Mouse (Mus musculus): ENCODE measurements around the gene Mylk.

Mylk gene

DNA sequence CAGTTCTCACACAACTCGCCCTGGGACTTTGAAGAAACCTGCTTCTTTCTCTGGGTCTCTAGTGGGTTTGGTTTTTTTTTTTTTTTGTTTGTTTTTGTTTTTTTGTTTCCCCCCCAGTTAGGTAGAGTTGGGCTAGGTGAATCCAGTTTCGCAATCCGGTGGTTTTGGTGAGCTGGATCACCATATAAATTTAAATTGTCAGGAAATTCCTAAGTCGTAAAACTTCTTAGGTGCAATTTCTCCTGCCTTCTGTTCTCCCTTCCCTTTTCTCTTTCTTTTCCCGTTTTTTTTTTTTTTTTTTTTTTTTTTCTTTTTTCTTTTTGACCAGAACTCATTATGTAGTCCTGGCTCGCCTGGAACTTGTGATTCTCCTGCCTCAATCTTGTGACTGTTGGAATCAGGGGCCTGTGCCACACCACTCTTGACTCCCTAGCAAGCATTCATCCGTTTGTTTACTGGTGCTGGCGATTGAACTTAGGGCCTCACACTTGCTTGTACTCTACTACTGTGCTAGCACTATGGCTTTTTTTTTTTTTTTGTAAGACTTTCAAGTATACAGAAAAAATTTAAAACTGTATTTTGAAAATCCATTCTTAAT lies 278.2 kb downstream of the Mylk start:
- DNase-seq (ENCODE audit: low read depth, low spot score) = no peak

DNA sequence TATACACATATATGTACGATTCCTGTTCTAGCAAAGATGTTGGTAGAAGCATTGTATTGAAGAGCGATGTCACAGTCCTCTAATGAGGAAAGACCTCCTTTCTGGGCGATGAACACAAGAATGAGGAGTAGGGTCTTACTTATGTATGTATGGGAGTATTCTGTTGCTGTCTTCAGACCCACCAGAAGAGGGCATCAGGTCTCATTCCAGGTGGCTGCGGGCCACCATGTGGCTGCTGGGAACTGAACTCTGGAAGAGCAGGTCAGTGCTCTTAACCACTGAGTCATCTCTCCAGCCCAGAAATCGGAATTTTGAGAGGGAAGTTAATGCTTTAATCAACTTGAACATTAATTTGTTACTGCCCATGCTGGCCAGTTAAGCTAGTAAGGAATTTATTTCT lies 279.3 kb downstream of the Mylk start:
- DNase-seq (ENCODE audit: low read depth, low spot score) = no peak

DNA sequence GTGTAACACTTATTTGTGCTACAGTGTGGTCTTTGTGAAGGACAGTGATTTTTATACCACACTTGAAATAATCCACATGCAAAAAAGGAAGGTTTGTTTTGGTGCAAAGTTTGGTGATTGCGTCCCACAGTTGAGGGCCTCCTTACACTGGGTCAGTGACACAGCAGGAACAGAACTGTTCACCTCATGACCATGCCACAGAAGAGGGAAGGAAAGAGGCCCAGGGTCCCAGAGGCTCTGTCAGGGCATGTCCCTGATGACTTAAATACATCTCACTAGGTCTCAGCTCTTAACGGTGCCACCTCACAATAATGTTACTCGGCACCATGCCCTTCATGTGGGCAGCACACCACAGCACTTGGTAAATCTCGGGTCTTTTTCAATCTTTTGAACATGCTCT lies 280.3 kb downstream of the Mylk start:
- DNase-seq (ENCODE audit: low read depth, low spot score) = no peak

DNA sequence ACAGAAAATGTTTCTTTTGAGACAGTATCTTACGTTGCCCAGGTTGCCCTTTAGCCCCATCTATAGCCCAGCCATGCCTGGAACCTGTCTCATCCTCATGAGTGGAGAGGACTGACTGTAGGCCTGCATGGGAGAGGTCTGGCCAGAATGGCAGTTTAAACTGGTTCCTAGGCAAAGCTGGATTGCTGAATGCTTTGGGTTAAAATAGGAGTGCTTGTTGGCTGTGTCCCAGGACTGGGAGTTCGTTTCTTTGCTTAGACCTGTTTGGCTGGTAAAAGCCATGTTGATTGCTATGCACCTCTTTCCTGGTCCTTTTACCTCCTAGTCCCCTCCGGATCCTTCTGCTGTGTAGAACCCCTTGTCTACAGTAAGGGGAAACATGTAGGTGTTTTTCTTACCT lies 288.2 kb downstream of the Mylk start:
- no peak for DNase-seq (ENCODE audit: low read depth, low spot score)

DNA sequence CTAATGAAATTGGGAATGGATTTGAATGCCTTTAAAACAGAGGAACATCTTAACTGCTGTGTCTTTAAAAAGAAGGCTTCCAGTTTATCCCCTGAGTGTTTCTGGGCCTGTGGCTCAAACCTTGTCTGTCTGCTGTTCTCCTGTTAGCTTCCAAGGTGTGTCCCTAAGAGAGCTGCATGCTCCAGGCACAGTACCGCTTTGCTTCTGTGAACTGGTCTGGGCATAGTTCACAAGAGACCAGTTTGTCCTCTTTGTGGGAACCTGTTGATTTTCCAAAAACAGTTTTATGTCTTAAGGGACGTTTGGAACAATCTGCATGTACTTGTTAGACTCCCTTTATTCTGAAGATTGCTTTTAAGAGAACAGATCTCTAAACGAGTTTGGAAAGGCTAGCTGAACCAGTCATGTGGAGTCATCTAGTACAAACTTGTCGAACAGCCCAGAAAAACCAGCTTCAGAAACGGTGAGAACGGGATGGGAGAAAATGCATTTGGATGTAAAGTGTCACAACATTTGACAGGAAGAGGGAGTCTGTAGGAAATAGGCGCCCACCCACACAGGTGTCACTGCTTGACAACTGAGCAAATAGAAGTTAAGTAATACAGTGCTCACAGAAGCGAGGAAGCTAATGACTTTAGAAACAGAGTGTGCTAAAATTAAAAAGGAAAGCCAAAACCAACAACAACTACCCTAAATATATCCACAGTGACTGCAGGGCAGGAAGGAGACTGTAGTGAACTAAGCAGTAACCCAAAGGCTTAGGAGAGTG lies 289.0 kb downstream of the Mylk start:
- peak; percentile 56 for DNase-seq (ENCODE audit: low read depth, low spot score)

DNA sequence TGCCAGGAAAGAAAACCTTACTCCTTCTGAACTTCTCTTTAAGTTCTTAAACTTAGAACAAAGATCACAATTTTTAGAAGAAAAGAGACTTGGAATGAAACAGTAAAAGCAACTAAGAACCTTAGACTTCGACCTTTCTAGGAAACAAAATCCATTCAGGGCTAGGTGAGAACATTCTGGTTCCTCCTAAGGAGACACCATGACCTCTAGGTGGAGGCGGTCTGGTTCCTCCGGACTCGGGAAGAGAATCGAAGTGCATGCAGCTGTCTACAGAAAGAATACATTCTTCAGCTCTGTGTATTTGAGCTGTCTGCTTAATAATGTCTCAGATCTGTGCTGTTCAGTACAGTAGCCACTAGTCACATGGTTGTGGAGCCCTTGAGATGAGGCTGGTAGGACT lies 290.0 kb downstream of the Mylk start:
- no peak for DNase-seq (ENCODE audit: low read depth, low spot score)

DNA sequence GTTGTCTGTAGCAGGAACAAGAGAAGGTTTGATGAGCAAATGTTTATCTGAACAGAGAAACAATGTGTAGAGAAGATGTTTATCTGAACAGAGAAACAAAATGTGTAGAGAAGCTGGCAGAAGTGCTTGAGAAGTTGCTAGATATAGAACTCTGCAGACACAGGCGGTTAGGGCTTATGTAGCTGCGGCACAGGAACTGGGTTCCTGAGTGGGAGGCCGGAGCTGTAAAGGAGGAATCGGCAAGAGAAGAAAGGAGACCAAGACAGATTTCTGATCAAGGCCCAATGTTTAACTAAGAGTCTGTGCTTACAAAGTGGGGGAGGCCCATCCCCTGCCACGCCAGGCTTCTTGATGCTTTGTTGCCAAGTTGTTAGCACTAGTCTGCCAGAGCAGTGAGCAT lies 291.7 kb downstream of the Mylk start:
- DNase-seq (ENCODE audit: low read depth, low spot score) = peak; percentile 47

DNA sequence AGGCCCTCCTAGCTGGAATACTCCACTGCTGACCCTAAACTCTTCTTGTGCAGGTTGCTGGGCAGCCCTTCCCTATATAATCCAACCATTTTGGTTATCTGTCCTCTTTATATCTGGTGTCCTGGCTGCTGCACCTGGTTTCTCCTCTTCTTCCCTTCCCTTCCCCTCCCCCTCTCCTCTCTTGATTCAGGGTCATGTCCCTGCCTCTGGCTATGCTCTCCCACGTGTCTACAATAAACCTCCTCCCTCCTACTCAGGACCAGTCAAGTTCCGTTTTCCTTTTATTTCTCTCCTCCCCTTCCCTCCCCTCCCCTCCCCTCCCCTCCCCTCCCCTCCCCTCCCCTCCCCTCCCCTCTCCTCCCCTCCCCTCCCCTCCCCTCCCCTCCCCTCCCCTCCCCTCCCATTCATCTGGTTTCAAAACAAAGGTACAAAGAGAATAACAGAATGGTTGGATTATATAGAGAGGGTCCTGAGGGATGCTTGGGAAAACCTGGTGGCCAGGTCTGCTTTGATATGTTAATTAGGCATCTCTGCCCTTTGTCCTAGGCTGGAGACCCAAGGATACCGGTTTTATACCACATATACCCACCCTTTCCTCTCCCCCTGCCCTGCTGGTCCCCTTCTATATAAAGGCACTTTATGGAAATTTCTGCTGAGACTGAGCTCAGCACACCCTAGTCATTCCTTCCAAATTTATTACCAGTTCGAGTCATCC lies 293.5 kb downstream of the Mylk start:
- no peak for DNase-seq (ENCODE audit: low read depth, low spot score)

DNA sequence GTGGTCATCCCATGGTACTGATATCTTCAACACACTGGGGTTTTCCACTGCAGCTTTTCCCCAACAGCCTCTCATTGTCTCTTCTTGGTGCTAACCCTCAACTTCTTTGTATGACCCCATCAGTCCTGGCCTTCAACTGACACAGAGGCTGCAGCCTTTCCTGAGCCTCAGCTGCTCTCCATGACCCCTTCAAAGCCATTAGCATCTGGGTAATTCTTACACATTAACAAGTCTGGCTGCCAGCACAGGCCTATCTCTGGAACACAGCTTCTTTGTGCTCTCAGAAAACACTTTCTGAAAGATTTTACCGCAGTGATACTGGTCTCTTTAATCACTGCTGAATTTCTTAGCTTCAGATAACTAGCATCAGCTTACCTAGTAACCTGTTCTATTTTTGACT lies 295.1 kb downstream of the Mylk start:
- DNase-seq (ENCODE audit: low read depth, low spot score) = no peak

DNA sequence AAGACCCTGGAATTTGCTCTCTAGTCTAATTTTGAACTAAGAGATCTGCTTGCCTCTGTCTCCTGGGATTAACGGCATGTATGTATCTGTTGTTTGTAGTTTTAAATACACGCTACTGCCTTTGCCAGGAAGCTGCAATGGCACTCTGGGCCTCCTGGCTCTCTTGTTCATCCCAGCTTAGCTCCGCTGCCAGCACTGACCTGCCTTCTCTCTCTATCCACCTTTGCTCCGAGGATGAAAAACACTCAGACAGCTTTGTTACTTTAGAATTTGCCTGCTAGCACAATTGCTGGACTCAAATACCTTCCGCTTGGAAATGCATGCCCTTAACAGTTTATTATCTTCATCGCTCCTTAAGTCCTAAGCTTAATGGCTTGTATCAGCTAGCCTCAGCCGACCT lies 296.0 kb downstream of the Mylk start:
- no peak for DNase-seq (ENCODE audit: low read depth, low spot score)

DNA sequence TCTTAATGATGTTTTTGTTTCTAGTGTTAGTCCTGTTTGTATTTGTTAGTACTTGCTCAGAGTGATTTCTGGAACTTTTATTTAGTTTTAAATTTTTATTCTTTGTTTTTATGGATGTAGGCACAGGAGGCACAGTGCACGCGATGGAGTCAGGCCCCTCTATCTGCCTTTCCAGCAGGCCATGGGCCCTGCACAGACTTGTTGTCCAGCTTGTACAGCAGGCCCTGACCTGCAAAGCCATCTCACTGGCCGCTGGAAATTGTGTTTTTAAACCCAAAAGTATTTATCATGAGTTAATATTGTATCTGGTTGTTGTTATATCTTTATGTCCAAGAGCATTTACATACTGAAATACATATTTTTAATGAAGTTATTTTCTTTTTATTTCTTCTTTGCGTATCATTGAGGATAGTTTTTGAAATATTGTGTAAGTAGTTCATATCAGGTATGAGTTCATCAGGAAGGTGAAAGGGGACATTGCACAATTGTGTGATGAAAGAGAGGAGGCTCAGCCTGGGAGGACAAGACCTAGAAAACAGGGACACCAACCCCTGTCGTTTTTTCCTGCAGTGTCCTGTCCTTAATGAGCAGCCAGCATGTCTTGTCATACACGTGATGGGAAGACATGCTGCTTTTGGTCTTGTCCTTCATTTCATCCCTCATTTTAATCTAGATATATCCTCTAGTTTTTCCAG lies 301.2 kb downstream of the Mylk start:
- no peak for DNase-seq (ENCODE audit: low read depth, low spot score)

DNA sequence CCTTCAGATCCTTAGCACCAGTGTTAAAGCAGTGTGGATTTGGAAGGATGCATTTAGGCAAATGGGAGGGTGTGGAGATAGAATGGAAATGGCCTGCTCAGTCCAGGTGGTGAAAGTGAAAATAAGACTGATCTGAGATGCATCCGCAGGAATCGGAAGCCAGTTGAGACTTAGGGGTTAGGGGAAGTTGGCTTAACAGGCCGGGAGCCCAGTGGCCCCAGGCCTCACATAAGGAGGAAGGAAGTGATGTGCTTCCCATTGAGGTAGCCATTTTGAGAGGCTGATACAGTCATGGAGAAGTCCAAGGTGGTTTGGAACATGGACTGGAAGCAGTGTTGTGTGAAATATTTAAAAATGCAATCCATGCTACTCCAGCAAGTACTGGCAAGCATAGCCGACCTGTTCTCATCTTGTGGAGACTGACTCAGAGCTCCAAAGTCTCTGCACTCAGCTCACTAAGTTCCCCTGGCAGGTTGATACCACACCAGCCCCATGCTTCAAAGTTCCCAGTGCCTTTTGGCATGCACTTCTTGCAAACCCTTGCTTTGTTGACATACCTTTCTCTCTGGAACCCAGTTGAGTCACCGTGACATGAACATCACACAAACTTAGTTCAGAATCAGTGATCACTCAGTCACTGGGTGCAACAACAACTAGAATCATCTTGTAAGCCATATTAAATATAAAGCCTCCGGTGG lies 302.4 kb downstream of the Mylk start:
- no peak for DNase-seq (ENCODE audit: low read depth, low spot score)

DNA sequence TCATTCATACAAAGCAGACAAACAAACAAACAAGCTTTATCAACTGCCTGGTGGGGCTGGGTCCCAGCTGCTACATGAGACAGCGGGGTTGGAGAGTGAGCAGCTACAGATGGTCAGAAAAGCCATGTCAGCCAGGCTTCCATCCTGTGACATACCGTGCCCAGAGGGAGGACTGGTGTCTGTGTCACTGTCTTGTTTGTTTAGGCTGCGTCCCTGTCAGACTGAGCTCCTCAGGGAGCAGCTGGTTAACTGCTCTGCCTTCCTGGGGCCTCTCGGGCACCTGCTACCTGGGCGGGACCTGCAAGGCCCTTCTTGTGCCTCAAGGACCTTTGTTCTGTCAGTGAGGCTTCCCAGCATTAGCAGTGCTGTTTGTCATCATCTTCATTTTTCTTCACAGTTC lies 306.1 kb downstream of the Mylk start:
- peak; percentile 52 for DNase-seq (ENCODE audit: low read depth, low spot score)

Measured in brain, adult 2 months (tissue).